Mouse (Mus musculus) kidney, adult 8-10 months (tissue): ENCODE data around the gene Lrtm1.

Experiments
- DNase-seq, 2 experiments: peaks; one replicate each; pipeline ENCODE4 v3.0.0; 2022

Lrtm1 gene

GRCm38 (mm10) chr14:29038246-29038645 is 20.2 kb downstream of the Lrtm1 start:
- DNase-seq: no peak

GRCm38 (mm10) chr14:29040606-29041364 is 22.8 kb downstream of the Lrtm1 start:
- peak in 1 of 2 experiments; percentile 10 for DNase-seq

DNA sequence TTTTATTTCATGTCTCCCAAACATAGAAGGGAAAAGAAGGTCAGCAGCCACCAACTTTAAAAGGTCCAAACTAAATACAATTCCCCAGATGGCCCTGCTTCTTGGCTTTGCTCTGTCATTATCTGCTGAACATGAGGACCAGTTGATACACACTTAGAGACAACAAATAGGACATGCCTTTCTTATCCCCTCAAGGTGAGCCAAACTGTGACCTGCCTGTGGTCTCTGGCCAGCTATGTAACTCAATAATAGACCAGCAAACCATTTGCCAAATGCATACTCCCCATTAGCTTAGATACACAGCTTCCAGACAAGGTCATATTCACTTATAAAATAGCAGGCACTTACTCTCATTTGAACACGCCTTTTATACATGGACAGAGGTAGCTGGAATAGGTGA is 23.5 kb downstream of the Lrtm1 start:
- no peak for DNase-seq

GRCm38 (mm10) chr14:29042355-29042754 is 24.3 kb downstream of the Lrtm1 start:
- DNase-seq: no peak

- no peak for DNase-seq
Measured at GRCm38 (mm10) chr14:29051951-29052835, 34.2 kb downstream of the Lrtm1 start.

- no peak for DNase-seq
Measured at GRCm38 (mm10) chr14:29060679-29061078, 42.7 kb downstream of the Lrtm1 start.

DNA sequence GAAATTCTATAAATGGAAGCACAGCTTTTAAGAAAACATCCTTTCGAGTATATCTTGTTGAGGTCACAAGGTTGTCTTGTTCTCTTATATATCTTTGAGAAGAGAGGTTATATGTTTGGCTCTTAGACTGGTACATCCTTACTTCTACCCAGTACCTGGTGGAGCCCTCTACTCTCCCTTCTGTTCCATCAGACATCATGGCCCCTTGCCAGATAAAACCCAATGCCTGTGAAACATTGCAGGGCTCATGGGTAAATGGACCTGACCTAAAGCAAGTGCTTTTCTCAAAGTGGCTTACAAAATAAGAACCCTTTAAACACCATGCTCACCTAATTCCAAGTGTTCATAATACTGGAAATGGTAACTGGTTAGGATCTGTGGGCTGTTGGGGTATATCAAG is 43.5 kb downstream of the Lrtm1 start:
- no peak for DNase-seq

DNA sequence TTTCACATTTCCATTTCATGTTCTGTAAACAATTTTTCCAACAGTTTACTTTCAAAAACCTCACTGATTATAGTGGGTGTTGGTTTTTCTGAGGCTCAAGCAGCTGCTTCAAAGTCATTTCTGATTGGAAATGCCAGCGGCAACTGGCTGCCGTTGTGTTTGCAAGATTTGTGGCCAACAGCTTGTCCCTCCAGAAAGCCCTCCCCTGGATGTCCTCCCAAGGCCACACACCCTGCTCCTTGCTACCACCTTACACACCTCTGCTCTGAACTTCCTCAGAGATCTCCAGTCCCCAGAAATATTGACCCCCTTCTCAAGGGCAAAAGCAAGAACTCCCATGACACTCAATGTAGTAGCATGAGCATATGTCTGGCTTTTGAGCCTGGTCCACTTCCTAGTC is 44.7 kb downstream of the Lrtm1 start:
- no peak for DNase-seq

DNA sequence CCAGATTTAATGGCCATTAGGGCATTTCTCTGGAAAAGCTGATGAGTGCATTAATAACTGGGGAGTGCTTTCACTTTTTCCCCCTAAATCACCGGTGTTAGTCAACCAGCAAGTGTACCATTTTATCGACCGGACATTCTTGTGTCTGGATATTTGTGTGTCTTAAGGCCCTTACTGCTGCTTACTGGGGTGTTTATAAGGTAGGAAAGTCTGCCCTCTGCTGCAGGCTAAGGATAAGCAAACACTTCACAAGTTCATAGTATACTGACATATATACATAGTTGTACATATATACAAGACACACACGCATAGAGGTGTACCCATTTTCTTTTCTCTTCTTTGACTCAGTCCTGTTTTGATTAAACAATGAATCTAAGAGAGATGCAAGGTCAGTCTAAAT is 55.7 kb downstream of the Lrtm1 start:
- DNase-seq: peak; percentile 4 to 10

GRCm38 (mm10) chr14:29077418-29077817 is 59.4 kb downstream of the Lrtm1 start:
- no peak for DNase-seq

GRCm38 (mm10) chr14:29080228-29080627 is 62.2 kb downstream of the Lrtm1 start:
- DNase-seq: no peak

DNA sequence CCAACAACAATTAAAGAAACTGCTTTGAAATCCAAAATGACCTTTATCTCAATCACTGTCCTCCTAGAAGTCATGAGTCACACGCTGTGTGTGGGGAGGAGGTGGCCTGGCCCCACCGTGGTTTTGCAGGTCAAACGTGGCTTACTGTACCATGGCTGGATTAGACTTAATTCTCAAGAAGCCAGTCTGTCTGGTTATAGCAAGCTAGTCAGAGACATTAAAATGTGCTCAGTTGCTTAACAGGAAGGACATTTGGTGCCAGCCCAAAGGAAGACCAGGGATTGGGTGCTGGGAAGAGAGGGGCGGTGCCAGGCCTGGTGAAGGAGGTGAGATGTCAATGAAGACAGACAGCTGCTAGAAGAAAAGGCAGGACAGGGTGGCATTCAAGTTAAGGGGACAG is 62.6 kb downstream of the Lrtm1 start:
- peak; percentile 11 to 21 for DNase-seq

DNA sequence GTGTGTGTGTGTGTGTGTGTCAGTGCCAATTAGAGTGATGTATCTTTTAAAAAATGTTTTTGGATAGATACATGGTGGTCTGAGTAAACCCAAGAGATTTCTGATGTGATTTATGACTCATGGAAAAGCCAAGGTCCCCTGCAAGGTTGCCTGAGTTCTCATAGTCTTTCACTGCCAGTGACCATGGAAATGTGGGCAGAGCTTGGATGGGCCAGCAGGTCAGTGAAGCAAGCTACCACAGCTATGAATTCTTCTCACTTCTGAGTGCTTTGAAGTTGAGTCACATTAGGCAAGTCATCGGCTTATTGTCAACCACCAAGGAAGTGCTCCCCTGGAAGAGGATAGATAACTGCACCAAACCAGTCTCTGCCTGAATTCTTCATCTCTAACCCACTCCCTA is 64.2 kb downstream of the Lrtm1 start:
- no peak for DNase-seq
